Mouse (Mus musculus): ENCODE data around the gene Pold1.

Gene Pold1

GRCm38 (mm10) chr7:44576333-44576844 lies 27.7 kb upstream of the Pold1 start:
- no peak for DNase-seq

DNA sequence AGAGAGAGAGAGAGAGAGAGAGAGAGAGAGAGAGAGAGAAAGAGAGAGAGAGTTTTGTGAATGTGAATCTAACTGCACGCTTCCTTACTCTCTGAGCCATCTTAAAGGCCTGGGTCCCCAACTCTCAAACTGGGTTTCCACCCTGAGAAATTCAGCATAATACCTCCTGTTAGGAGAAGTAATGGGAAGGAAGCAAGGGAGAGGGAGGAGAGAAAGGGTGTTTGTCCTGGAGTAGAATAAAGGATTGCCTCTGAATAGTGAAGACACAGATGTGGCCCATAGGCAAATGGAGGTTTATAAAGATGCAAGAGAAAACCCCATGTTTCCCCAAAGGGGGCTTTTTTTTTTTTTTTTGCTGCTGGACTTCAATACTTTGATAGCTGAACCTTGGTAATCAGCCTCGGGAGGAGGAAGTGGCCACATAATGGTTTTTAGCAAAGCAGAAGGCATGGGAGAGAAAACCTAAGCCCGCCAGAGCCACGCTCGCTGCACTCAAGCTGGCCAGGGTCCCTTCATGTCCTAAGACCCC lies 24.4 kb upstream of the Pold1 start:
- DNase-seq = no peak

DNA sequence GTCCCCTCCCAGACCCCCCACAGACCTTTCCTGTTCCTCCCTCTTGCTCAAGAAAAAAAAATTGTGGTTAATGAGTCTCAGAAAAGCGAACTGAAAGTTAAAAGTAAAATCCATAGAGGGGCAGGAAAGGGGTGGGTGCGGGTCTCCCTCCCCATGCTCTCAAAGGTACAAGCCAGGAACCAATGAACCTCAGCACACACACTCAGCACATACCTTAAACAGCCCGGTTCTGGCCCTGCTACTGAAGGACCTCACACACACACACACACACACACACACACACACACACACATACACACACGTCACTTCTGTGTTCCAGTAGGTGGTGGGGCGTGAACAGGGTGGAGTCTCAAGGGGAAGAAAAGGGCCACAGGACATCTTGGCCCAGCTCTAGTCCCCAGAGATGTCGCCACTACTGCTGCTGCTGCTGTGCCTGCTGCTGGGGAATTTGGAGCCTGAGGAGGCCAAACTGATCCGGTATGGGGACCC lies 23.6 kb upstream of the Pold1 start, which contains the start of gene Napsa:
Gene Napsa (plus strand): TSS at position 168 of the 489 bp plus-strand sequence.
- DNase-seq = peak; percentile 67

DNA sequence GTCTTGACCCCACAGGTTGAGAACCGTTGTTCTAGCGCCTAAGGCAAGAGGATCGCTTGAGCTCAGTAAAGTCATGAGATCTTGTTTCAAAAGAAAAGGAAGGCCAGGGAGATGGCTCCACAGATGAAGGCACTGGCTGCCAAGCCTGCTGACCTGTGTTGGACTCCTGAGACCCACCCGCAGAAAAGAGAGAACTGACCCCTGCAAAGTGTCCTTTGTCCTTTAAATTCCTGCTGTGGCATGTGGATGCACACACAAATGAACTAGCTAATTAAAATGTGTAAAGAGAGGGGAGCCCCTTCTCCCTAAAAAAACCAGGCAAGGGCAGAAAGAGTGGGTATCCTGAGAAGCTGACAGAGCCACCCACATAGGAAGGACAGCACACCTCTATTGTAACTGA lies 23.2 kb upstream of the Pold1 start:
- DNase-seq = peak; percentile 33

- no peak for DNase-seq
Measured at GRCm38 (mm10) chr7:44570989-44571388, 22.3 kb upstream of the Pold1 start.

- no peak for DNase-seq
Measured at GRCm38 (mm10) chr7:44568803-44569202, 20.2 kb upstream of the Pold1 start.

GRCm38 (mm10) chr7:44565414-44565813 lies 16.8 kb upstream of the Pold1 start:
- DNase-seq = no peak

- DNase-seq = no peak
Measured at GRCm38 (mm10) chr7:44564486-44564885, 15.8 kb upstream of the Pold1 start.

GRCm38 (mm10) chr7:44563284-44563683 lies 14.6 kb upstream of the Pold1 start:
- DNase-seq = no peak

GRCm38 (mm10) chr7:44560435-44561400 lies 12.1 kb upstream of the Pold1 start:
- peak; percentile 90 for DNase-seq

DNA sequence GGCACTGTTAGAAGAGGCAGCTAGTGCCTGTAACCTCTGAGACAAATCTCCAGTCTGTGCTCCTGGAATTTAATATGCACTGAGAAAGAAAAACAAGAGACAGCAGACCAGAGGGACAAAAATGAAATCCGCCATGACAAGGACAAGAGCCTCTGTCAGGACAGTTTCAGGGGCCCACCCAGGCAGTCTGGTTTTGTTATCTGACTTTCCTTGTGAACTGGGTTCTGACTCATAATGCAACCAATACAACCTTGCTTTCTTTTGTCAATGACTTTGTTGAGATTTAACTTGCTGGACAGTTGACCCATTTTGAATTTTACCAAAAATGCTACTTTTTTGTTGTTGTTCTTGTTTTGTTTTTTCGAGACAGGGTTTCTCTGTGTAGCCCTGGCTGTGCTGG lies 9.0 kb upstream of the Pold1 start:
- no peak for DNase-seq

- peak; percentile 99 for DNase-seq
Measured at GRCm38 (mm10) chr7:44553826-44554225, 5.2 kb upstream of the Pold1 start, which contains the start of gene Nr1h2. Nr1h2 (minus strand) TSS chr7:44553951.

- peak; percentile 94 for DNase-seq
Measured at GRCm38 (mm10) chr7:44553196-44553764, 4.6 kb upstream of the Pold1 start.

DNA sequence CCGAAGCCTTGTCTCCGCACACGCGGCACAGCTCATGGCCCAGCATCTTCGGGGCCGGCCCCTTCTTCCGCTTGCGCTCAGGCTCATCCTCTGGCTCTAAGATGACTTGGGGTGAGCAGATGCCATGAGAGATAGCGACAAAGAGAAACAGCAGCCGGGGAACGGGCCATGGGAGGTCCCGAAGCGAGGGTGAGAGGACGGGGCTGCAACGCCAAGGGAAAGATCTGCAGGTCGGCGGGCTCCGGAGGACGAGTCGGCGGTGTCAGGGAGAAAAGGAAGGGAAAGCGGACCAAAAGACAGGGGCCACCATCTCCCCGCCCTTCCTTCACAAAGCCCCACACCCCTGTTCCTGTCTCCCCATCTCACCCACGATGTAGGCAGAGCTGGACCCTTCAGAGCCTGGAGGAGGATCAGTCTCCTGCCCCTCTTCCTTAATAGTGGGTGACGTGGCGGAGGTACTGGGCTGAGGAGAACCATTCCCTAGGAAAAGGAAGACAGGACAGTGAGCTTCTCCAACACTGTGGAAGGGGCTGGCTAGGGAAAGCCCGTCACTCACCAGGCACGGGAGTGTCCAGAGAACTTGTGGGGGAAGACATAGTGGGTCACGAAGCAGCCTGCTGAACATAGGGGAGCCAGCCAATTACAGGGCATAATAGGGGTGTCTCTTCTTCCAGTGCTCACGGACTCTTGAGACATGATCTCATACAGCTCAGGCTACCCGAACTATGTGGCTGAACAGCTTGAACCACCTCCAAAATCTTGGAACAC lies 3.7 kb upstream of the Pold1 start:
- DNase-seq = no peak

GRCm38 (mm10) chr7:44551731-44552130 lies 3.1 kb upstream of the Pold1 start:
- no peak for DNase-seq

DNA sequence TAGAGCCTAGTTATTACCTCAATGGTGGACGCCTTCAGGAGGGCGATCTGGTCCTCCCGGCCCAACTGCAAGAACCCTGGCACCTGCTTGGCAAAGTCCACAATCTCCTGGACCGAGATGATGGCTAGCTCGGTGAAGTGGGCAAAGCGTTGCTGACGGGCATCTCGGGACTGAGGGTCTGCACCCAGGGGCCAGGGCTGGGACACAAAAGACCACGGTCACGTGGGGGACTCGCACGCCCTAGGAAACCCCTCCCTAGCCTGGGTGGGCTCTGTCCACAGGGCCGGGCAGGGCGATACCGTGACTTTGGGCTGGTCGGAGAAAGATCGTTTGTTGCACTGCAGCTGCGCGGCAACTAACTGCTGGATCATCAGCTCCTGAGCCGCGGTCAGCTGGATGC lies 2.7 kb upstream of the Pold1 start:
- DNase-seq = no peak

DNA sequence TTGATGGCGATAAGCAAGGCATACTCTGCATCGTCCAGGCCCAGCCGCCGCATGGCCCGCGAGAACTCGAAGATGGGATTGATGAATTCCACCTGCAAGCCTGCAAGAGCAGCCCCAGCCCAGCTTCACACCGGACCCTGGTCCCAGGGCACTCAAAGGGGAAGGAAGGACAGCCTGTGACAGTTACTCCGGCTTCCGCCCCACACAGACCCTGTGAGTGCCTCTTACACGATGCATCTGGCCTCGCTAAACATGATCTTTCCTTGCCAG lies 1.7 kb upstream of the Pold1 start:
- DNase-seq = no peak

- no peak for DNase-seq
Measured at GRCm38 (mm10) chr7:44549621-44550408, 1.2 kb upstream of the Pold1 start.

DNA sequence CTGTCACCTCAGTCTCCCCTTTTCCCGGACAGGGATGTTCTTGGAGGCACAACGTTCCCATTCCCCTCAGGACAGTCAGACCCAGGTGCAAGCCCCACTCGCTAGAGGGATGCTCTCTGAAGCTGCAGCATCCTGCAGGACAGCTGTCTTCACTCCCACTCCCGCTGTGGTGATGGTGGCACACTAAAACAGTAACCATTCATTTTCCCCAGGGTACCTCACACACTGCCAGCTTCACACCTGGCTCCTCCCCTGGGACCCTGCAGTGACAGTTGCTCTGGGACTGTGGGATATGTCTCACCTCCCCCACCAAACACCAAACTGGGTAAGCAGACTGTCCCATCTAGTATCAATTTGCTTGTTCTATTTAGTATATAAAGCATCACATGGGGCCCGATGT lies 924 bp downstream of the Pold1 start:
- no peak for DNase-seq

DNA sequence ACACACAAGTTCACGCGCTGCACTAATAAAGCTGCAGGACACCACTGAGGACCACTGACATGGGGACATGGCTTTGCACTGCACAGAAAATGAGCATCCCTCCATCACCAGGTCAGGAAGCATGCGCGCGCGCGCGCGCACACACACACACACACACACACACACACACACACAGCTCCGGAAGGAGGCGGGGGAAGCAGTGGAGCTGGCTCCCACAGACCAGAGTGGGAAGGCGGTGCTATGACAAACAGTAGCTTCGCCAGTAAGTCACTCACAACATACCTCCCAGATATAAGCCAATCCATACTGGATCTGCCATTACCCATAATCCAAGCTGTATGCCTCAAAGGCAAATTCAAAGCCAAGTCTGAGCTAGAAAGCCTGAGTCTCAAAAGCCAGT lies 1.6 kb downstream of the Pold1 start:
- no peak for DNase-seq

DNA sequence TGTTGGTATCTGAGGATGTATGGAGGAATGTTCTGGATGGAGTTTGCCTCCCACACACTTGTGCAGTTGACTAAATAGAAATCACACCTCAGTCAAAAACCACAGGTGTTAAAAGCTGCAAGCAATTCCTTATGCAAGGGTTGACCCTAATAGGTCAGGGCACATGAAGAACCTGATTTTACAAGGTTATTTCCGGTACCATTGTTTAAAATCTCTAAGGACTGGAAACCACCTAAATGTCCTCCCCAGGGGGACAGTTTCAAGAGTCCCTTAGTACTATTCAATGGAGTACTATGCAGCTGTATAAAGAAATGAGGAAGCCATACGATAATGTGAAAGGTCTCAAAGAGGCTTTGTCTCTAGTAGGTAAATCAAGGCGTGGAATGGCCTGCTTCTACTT lies 2.4 kb downstream of the Pold1 start:
- no peak for DNase-seq

- no peak for DNase-seq
Measured at GRCm38 (mm10) chr7:44543071-44543470, 5.6 kb downstream of the Pold1 start.
